Comparison of ENCODE assay signal across 9 mouse cellular contexts in genomic region chr10:70428121-70428662, GRCm38 (mm10). TPM values are rescaled to one million over a fixed set of nuclear protein-coding genes. Genes with fewer than 3 reads are reported as not detected.
DNase-seq lines count a peak whose midpoint lies in the region; ATAC-seq and TF ChIP-seq lines count a peak whose summit lies in the region.
"Had no signal": no experiment of that assay in that cellular context is flagged by ENCODE, and none has a peak within 500 bp of the region (broad histone marks: within the 10 kb centered on the region; RNA-seq: fewer than 3 reads in every experiment).

No protein-coding gene starts in this region.

- 0 out of 2 replicates have a peak overlapping the region, but pooled peaks have one; percentile 65 for H3K27ac ChIP-seq in testis, adult 2 months (ENCODE audit: control insufficient read depth, insufficient read depth, low read depth, low read length)
- H3K27ac ChIP-seq: neural tube, embryonic 12.5 days had no signal

- no peak for TF ChIP-seq POLR2A in testis, adult 2 months (IDR thresholded peaks at IDR 0.05; ENCODE audit: control insufficient read depth, low read depth, low read length)

- H3K36me3 ChIP-seq in testis, adult 2 months (ENCODE audit: control insufficient read depth, insufficient read depth, low read length): no peaks in the 10 kb centered on the region
- H3K36me3 ChIP-seq: neural tube, embryonic 12.5 days had no signal

- no peak for DNase-seq in frontal cortex, postnatal 10 days (ENCODE audit: low spot score in 2 of 2)
- DNase-seq in testis, postnatal 10 days (ENCODE audit: low spot score): no peak
- peak; percentile 49 to 73 for DNase-seq in left cerebral cortex, adult 9 months (ENCODE audit: low spot score in 2 of 2)
- DNase-seq in ovary, adult 18-20 months (ENCODE audit: low spot score): no peak
- no peak for DNase-seq in urinary bladder, adult 2 months (ENCODE audit: low spot score)
- DNase-seq in thymus, postnatal 10 days (ENCODE audit: low spot score in 2 of 2): no peak

- no peak overlapping the region for H3K4me3 ChIP-seq in testis, adult 2 months (ENCODE audit: control insufficient read depth, low read depth, low read length)
- H3K4me3 ChIP-seq: neural tube, embryonic 12.5 days had no signal

- H3K27me3 ChIP-seq in testis, adult 2 months (ENCODE audit: control insufficient read depth, insufficient read depth, low read length): no peaks in the 10 kb centered on the region
- H3K27me3 ChIP-seq: neural tube, embryonic 12.5 days had no signal

- TF ChIP-seq CTCF in testis, adult 2 months (IDR thresholded peaks at IDR 0.05; ENCODE audit: control insufficient read depth, insufficient read depth, insufficient replicate concordance, low read depth, low read length): no peak

- peaks cover 3% of the 10 kb centered on the region; the same call in 1 of the 2 replicates for H3K4me1 ChIP-seq in testis, adult 2 months (ENCODE audit: control insufficient read depth, insufficient read depth, low read length)
- H3K4me1 ChIP-seq: neural tube, embryonic 12.5 days had no signal

- ATAC-seq in frontal cortex, adult (ENCODE audit: low TSS enrichment): peak; percentile 91

RNA-seq across cellular contexts. Expression of gene Fam13c, which starts 12.1 kb away (rescaled TPM):
- polyA plus RNA-seq in testis, adult 2 months (2012; rRNA removed): 1.9 and 2.2 TPM in 2 replicates
- 11.5 and 23.5 TPM in 2 replicates for polyA plus RNA-seq in urinary bladder, adult 2 months (2012; rRNA removed)

Comparison
In these comparisons a context has a peak if more than half of its experiments do, and no peak if none do; other contexts are left out.
1. DNase-seq: peak in left cerebral cortex, adult 9 months (2 of 2); none in frontal cortex, postnatal 10 days (0 of 2), testis, postnatal 10 days (single experiment), ovary, adult 18-20 months (single experiment), urinary bladder, adult 2 months (single experiment) and thymus, postnatal 10 days (0 of 2).